Mouse (Mus musculus): Measurements from ENCODE around the gene Rhcg. TPM values are rescaled to one million over a fixed set of nuclear protein-coding genes. Genes with fewer than 3 reads are reported as not detected.

The Rhcg gene
- polyA plus RNA-seq (2017; shearing (Covaris generic)): not detected

GRCm38 (mm10) chr7:79617418-79617817 lies at the start of gene Rhcg:
TSS of gene Rhcg (minus strand) at chr7:79617657.

DNA sequence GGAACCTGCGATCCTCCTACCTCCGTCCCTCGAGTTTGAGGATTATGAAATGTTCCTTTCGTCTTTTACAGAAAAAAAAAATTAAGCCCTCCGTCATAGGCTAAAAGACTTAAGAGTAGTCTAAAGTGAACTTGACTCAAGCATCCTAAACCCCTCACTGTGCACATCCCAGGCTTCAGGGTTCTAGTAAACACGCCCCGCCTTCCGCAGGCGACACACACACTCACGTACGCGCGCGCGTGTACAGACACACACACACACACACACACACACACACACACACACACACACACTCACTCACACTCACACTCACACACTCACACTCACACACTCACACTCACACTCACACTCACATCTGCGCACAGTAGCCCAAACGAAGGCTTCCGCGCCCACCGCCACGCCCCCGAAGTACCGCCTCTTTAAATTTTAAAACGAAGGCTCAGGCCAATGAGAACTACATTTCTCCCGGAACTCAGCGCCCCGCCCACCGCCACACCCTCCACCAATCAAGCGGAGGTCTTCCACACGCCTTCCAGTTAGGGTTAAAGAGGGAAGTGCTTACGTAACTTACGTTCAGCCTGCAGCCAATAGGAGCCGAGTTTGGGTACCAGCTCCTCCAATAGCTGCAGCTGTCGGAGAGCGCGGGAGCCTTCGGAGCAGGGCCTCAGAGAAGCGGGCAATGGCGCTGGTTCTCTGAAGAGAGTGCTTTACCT lies 42.3 kb upstream of the Rhcg start, which contains the start of gene Ticrr:
Gene Ticrr (plus strand): TSS at position 619 of the 713 bp plus-strand sequence.

Other genes starting within 250 kb of the Rhcg start
- gene Rlbp1, start 230.6 kb downstream of the Rhcg start, polyA plus RNA-seq (2017; shearing (Covaris generic)): not detected
- 4.4 TPM for gene Fanci, start 225.7 kb downstream of the Rhcg start, polyA plus RNA-seq (2017; shearing (Covaris generic))
- 44.4 TPM for gene Polg, start 151.3 kb downstream of the Rhcg start, polyA plus RNA-seq (2017; shearing (Covaris generic))
- 2.9 TPM for gene Ticrr, start 42.5 kb upstream of the Rhcg start, polyA plus RNA-seq (2017; shearing (Covaris generic))
- gene Kif7, start 98.1 kb upstream of the Rhcg start, polyA plus RNA-seq (2017; shearing (Covaris generic)): 0.16 TPM
- not detected for gene Plin1, start 115.2 kb upstream of the Rhcg start, polyA plus RNA-seq (2017; shearing (Covaris generic))
- gene Pex11a, start 125.5 kb upstream of the Rhcg start, polyA plus RNA-seq (2017; shearing (Covaris generic)): 5.4 TPM
- gene Wdr93, start 125.5 kb upstream of the Rhcg start, polyA plus RNA-seq (2017; shearing (Covaris generic)): 0.48 TPM
- not detected for gene Mesp1, start 176.1 kb upstream of the Rhcg start, polyA plus RNA-seq (2017; shearing (Covaris generic))
- 0.42 TPM for gene Mesp2, start 193.1 kb upstream of the Rhcg start, polyA plus RNA-seq (2017; shearing (Covaris generic))
- 0.39 TPM for gene Anpep, start 243.4 kb upstream of the Rhcg start, polyA plus RNA-seq (2017; shearing (Covaris generic))